ENCODE assay signal across 9 mouse cellular contexts in the genomic region with DNA sequence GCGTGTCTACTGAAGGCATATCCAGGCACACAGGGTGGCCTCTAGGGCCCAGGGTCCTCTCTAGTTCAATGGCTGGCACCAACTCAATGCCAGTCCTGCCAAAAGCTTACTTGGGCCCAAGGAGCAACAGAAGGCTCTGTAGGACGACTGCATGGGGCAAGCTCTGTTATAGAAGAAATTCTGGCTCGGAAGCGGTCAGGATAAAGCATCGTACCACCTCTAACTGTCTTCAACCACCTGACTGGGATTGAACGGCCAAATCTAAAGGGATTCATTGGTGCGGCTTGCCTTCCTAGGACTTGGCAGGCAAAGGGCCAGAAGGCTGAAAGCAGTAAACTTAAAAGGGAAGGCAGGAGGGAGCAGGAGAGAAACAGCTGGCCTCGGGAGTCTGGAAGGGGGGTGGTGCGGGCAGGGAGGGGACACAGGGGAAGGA. TPM values are rescaled to one million over a fixed set of nuclear protein-coding genes. Genes with fewer than 3 reads are reported as not detected.
A peak's percentile ranks its signal among the peaks of the same experiment; 100 is the strongest.
DNase-seq lines count a peak whose midpoint lies in the region; ATAC-seq lines count a peak whose summit lies in the region.
"Had no signal": no experiment of that assay in that cellular context is flagged by ENCODE, and none has a peak within 500 bp of the region (broad histone marks: within the 10 kb centered on the region; RNA-seq: fewer than 3 reads in every experiment).

No protein-coding gene starts in this region.

- DNase-seq in kidney, postnatal 36 days, result no peak
- peak; percentile 70 to 74 for DNase-seq in cerebellum, postnatal 25 days
- no peak for DNase-seq in lung, postnatal 4 days
- DNase-seq in ovary, postnatal 14 days (ENCODE audit: low spot score), result no peak

- ATAC-seq in kidney, embryonic 16.5 days (ENCODE audit: low FRiP score, low TSS enrichment), result no peak
- peak; percentile 19; the same call in 1 of the 2 replicates for ATAC-seq in forebrain, embryonic 16.5 days
- peak; percentile 29; the same call in 1 of the 2 replicates for ATAC-seq in midbrain, embryonic 16.5 days
- ATAC-seq in erythroblast, adult 5-6 weeks (replicated peaks; ENCODE audit: low FRiP score, poor library complexity, severe bottlenecking), result no peak
- ATAC-seq: Patski had no signal

- peak overlapping the region; percentile 25; the same call in 1 of the 2 replicates for H3K9ac ChIP-seq in kidney, embryonic 16.5 days (replicated peaks; ENCODE audit: low read length)
- H3K9ac ChIP-seq in forebrain, embryonic 16.5 days (replicated peaks; ENCODE audit: low read depth, low read length), result peak overlapping the region; percentile 33; the same call in 1 of the 2 replicates
- H3K9ac ChIP-seq in midbrain, embryonic 16.5 days (ENCODE audit: low read depth, low read length), result peak overlapping the region; percentile 31; the same call in 1 of the 2 replicates

- no peak overlapping the region for H3K4me3 ChIP-seq in kidney, embryonic 16.5 days (ENCODE audit: low read length)
- H3K4me3 ChIP-seq in forebrain, embryonic 16.5 days (replicated peaks; ENCODE audit: low read length), result no peak overlapping the region
- H3K4me3 ChIP-seq in midbrain, embryonic 16.5 days (ENCODE audit: low read depth, low read length), result no peak overlapping the region

- 48% methylated on average over 9 of the region's 9 CpGs for WGBS in kidney, embryonic 16.5 days
- WGBS in forebrain, embryonic 16.5 days, result 23% methylated on average over 9 of the region's 9 CpGs
- WGBS in midbrain, embryonic 16.5 days, result 42% methylated on average over 9 of the region's 9 CpGs

- H3K27me3 ChIP-seq in kidney, embryonic 16.5 days (ENCODE audit: insufficient read depth, low read length), result no peaks in the 10 kb centered on the region
- no peaks in the 10 kb centered on the region for H3K27me3 ChIP-seq in forebrain, embryonic 16.5 days (replicated peaks; ENCODE audit: control insufficient read depth, insufficient read depth, low read length)
- no peaks in the 10 kb centered on the region for H3K27me3 ChIP-seq in midbrain, embryonic 16.5 days (ENCODE audit: control insufficient read depth, insufficient read depth, low read depth, low read length)
- H3K27me3 ChIP-seq: Patski had no signal

- H3K9me3 ChIP-seq in kidney, embryonic 16.5 days (ENCODE audit: low read length), result no peaks in the 10 kb centered on the region
- H3K9me3 ChIP-seq in forebrain, embryonic 16.5 days (ENCODE audit: control insufficient read depth, low read length), result no peaks in the 10 kb centered on the region
- no peaks in the 10 kb centered on the region for H3K9me3 ChIP-seq in midbrain, embryonic 16.5 days (replicated peaks; ENCODE audit: control insufficient read depth, low read length, poor library complexity, severe bottlenecking)

- H3K4me1 ChIP-seq in kidney, embryonic 16.5 days (ENCODE audit: insufficient read depth, low read length), result peaks cover 86% of the 10 kb centered on the region
- peaks cover 66% of the 10 kb centered on the region for H3K4me1 ChIP-seq in forebrain, embryonic 16.5 days (replicated peaks; ENCODE audit: control insufficient read depth, insufficient read depth, low read length)
- H3K4me1 ChIP-seq in midbrain, embryonic 16.5 days (ENCODE audit: control insufficient read depth, insufficient read depth, low read length), result peaks cover 52% of the 10 kb centered on the region

- H3K4me2 ChIP-seq in kidney, embryonic 16.5 days (replicated peaks; ENCODE audit: low read depth, low read length), result no peak overlapping the region
- H3K4me2 ChIP-seq in forebrain, embryonic 16.5 days (ENCODE audit: low read length), result peak overlapping the region; percentile 34; the same call in 1 of the 2 replicates
- peak overlapping the region; percentile 23 for H3K4me2 ChIP-seq in midbrain, embryonic 16.5 days (ENCODE audit: low read length)

- H3K36me3 ChIP-seq in kidney, embryonic 16.5 days (ENCODE audit: insufficient read depth, low read length), result peaks cover 2% of the 10 kb centered on the region; the same call in 1 of the 2 replicates
- H3K36me3 ChIP-seq in forebrain, embryonic 16.5 days (ENCODE audit: control insufficient read depth, insufficient read depth), result no peaks in the 10 kb centered on the region
- no peaks in the 10 kb centered on the region for H3K36me3 ChIP-seq in midbrain, embryonic 16.5 days (ENCODE audit: control insufficient read depth, insufficient read depth, low read length)

- peak overlapping the region; percentile 76; the same call in 1 of the 2 replicates for H3K27ac ChIP-seq in kidney, embryonic 16.5 days (ENCODE audit: low read length)
- H3K27ac ChIP-seq in forebrain, embryonic 16.5 days (ENCODE audit: low read length), result peak overlapping the region; percentile 91
- H3K27ac ChIP-seq in midbrain, embryonic 16.5 days (ENCODE audit: low read length), result peak overlapping the region; percentile 81

RNA-seq across cellular contexts. Expression of a gene that starts 20.1 kb away (rescaled TPM):
- 30.6 and 34.1 TPM in 2 replicates for polyA plus RNA-seq in kidney, embryonic 16.5 days (2015; fragmentation: Nextera tagmentation; extraction: Ambion mirVana)
- polyA plus RNA-seq in forebrain, embryonic 16.5 days (2015; fragmentation: Nextera tagmentation; extraction: Ambion mirVana), result 15.4 and 18.3 TPM in 2 replicates
- 13.1 and 13.5 TPM in 2 replicates for polyA plus RNA-seq in midbrain, embryonic 16.5 days (2015; fragmentation: Nextera tagmentation; extraction: Ambion mirVana)
- 199 and 213 TPM in 2 replicates for total RNA-seq in erythroblast, adult 5-6 weeks (2015; ENCODE audit: low replicate concordance)
- 147 and 161 TPM in 2 replicates for total RNA-seq in erythroblast, adult 5-6 weeks (2017; ENCODE audit: low replicate concordance)

RNA-seq across cellular contexts. Expression of a gene that starts 20.5 kb away (rescaled TPM):
- polyA plus RNA-seq in kidney, embryonic 16.5 days (2015; fragmentation: Nextera tagmentation; extraction: Ambion mirVana), result 1.5 TPM in 2 replicates
- 0.98 and 1.0 TPM in 2 replicates for polyA plus RNA-seq in forebrain, embryonic 16.5 days (2015; fragmentation: Nextera tagmentation; extraction: Ambion mirVana)
- polyA plus RNA-seq in midbrain, embryonic 16.5 days (2015; fragmentation: Nextera tagmentation; extraction: Ambion mirVana), result 2.0 and 2.1 TPM in 2 replicates
- 3.8 and 10.4 TPM in 2 replicates for total RNA-seq in erythroblast, adult 5-6 weeks (2015; ENCODE audit: low replicate concordance)
- total RNA-seq in erythroblast, adult 5-6 weeks (2017; ENCODE audit: low replicate concordance), result 15.2 and 21.7 TPM in 2 replicates

RNA-seq across cellular contexts. Expression of a gene that starts 44.0 kb away (rescaled TPM):
- polyA plus RNA-seq in kidney, embryonic 16.5 days (2015; fragmentation: Nextera tagmentation; extraction: Ambion mirVana), result 18.0 and 18.4 TPM in 2 replicates
- polyA plus RNA-seq in forebrain, embryonic 16.5 days (2015; fragmentation: Nextera tagmentation; extraction: Ambion mirVana), result 21.2 and 26.9 TPM in 2 replicates
- 27.2 and 33.1 TPM in 2 replicates for polyA plus RNA-seq in midbrain, embryonic 16.5 days (2015; fragmentation: Nextera tagmentation; extraction: Ambion mirVana)
- total RNA-seq in erythroblast, adult 5-6 weeks (2015; ENCODE audit: low replicate concordance), result 2.7 and 3.8 TPM in 2 replicates
- 0.84 TPM in 1 of 2 replicates, not detected in the other for total RNA-seq in erythroblast, adult 5-6 weeks (2017; ENCODE audit: low replicate concordance)

RNA-seq across cellular contexts. Expression of a gene that starts 44.2 kb away (rescaled TPM):
- polyA plus RNA-seq in kidney, embryonic 16.5 days (2015; fragmentation: Nextera tagmentation; extraction: Ambion mirVana), result 53.7 and 54.8 TPM in 2 replicates
- 49.2 and 49.3 TPM in 2 replicates for polyA plus RNA-seq in forebrain, embryonic 16.5 days (2015; fragmentation: Nextera tagmentation; extraction: Ambion mirVana)
- 38.7 and 39.9 TPM in 2 replicates for polyA plus RNA-seq in midbrain, embryonic 16.5 days (2015; fragmentation: Nextera tagmentation; extraction: Ambion mirVana)
- 1.7 and 1.9 TPM in 2 replicates for total RNA-seq in erythroblast, adult 5-6 weeks (2015; ENCODE audit: low replicate concordance)
- total RNA-seq in erythroblast, adult 5-6 weeks (2017; ENCODE audit: low replicate concordance), result 5.2 and 6.0 TPM in 2 replicates

RNA-seq across cellular contexts. Expression of a gene that starts 57.4 kb away (rescaled TPM):
- polyA plus RNA-seq in kidney, embryonic 16.5 days (2015; fragmentation: Nextera tagmentation; extraction: Ambion mirVana), result 10.1 and 14.2 TPM in 2 replicates
- polyA plus RNA-seq in forebrain, embryonic 16.5 days (2015; fragmentation: Nextera tagmentation; extraction: Ambion mirVana), result 1.9 and 2.0 TPM in 2 replicates
- 2.0 and 2.3 TPM in 2 replicates for polyA plus RNA-seq in midbrain, embryonic 16.5 days (2015; fragmentation: Nextera tagmentation; extraction: Ambion mirVana)
- total RNA-seq in erythroblast, adult 5-6 weeks (2015; ENCODE audit: low replicate concordance), result 14.2 and 17.1 TPM in 2 replicates
- total RNA-seq in erythroblast, adult 5-6 weeks (2017; ENCODE audit: low replicate concordance), result 6.1 and 8.4 TPM in 2 replicates

Comparison
In these comparisons a context has a peak if more than half of its experiments do, and no peak if none do; other contexts are left out.
1. ATAC-seq: peak in forebrain, embryonic 16.5 days (single experiment) and midbrain, embryonic 16.5 days (single experiment); none in kidney, embryonic 16.5 days (single experiment) and erythroblast, adult 5-6 weeks (single experiment).
2. DNase-seq: peak in cerebellum, postnatal 25 days (2 of 2); none in kidney, postnatal 36 days (0 of 2), lung, postnatal 4 days (0 of 2) and ovary, postnatal 14 days (single experiment).
3. Peak in every context shown above with its lines, with median percentiles within 50 percentile points of each other: H3K27ac ChIP-seq and H3K9ac ChIP-seq.